Mouse (Mus musculus): ENCODE results near the gene Ppm1g.

GRCm38 (mm10) chr5:31219911-31220447 lies 508 bp downstream of the Ppm1g start:
- TF ChIP-seq POLR2A (IDR thresholded peaks at IDR 0.05; ENCODE audit: borderline replicate concordance, extremely low read depth, low read depth, low read length) (no peak), CTCF (IDR thresholded peaks at IDR 0.05; ENCODE audit: insufficient read depth, low read length) (no peak)

Measured in lung, adult 2 months (tissue).